Mouse (Mus musculus) heart, postnatal 0 days (tissue): ENCODE results near the gene Isl1.

Experiments
- CTCF ChIP-seq: IDR thresholded peaks from 2 replicates; pipeline ENCODE4 v1.5.1; 2016; ENCODE audit warnings: antibody characterized with exemption, control low read depth, low read depth
- EP300 ChIP-seq: IDR thresholded peaks from 2 replicates; pipeline ENCODE4 v1.6.1; 2016; ENCODE audit warnings: antibody characterized with exemption, low read depth

DNA sequence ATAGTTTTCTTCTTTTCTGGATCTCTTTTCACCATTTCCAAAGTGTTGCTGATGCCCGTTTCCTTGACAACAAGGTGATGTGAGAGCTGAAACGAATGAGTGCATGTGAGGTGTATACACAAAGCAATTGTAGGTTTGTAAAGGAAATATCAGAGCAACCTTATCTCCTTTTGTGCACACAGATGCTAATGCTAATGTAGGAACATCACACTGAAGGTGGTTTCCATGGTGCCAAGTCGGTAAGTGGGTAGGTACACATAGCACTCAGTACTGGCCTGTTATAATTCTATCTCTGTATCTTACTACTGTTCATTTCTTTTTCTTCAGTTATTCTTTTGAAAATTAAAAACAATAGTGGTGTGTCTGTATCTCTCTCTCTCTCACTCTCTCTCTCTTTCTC, 26.3 kb upstream of the Isl1 start:
- TF ChIP-seq CTCF (no peak), EP300 (no peak)
